Mouse (Mus musculus) E14TG2a.4 (cell line): ENCODE results near the gene Plxnd1.
A peak's percentile ranks its signal among the peaks of the same experiment; 100 is the strongest.

Experiments used
- H3K27me3 ChIP-seq: 2 replicates; pipeline ENCODE4 v1.6.1; 2014; ENCODE audit warnings: low read length, control low read depth; ENCODE audit not compliant: insufficient read depth
- H3K36me3 ChIP-seq: 2 replicates; pipeline ENCODE4 v1.6.1; 2014; ENCODE audit warnings: low read length, control low read depth; ENCODE audit not compliant: insufficient read depth
- H3K4me1 ChIP-seq: replicated peaks from 2 replicates; pipeline ENCODE4 v1.6.1; 2014; ENCODE audit warnings: low read depth, low read length, control low read depth
- H3K4me3 ChIP-seq: replicated peaks from 2 replicates; pipeline ENCODE4 v1.5.1; 2014; ENCODE audit warnings: mild to moderate bottlenecking, low read length
- H3K9me3 ChIP-seq: 2 replicates; pipeline ENCODE4 v1.6.1; 2014; ENCODE audit warnings: low read length, control low read depth
- CTCF ChIP-seq: conservative IDR thresholded peaks from 2 replicates; pipeline ENCODE4 v1.5.1; 2014; ENCODE audit warnings: low read length
- NANOG ChIP-seq: IDR thresholded peaks from 2 replicates; pipeline ENCODE4 v1.6.1; 2014; ENCODE audit warnings: borderline replicate concordance, low read length, mixed read lengths
- POU5F1 ChIP-seq: IDR thresholded peaks from 2 replicates; pipeline ENCODE4 v1.6.1; 2014; ENCODE audit warnings: low read length, borderline replicate concordance

The Plxnd1 gene

DNA sequence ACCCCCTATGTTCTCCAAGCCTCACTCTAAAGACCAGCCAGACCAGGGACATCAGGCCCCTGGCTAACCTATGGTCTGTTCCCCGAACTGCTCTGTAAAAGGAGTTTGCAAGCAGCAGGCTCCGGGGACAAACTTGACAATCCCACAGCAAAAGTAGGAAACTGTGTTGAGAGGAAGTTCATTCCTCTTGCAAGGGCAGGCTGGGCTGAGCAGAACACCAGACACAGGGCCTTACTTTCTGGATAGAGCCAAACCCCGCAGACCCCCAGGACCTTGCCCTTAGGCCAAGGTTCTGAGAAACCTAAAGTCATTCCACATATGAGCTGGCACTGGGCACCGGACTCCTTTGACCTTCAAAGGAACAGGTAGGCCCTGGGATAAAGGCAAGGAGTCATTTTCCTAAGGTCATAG lies 731 bp upstream of the Plxnd1 start:
- Histone ChIP-seq H3K9me3 (no peaks in the 10 kb centered on the region), H3K27me3 (peaks cover 72% of the 10 kb centered on the region), H3K4me3 (no peak overlapping the region), H3K36me3 (no peaks in the 10 kb centered on the region), H3K4me1 (peaks cover 44% of the 10 kb centered on the region)
- no peak for TF ChIP-seq POU5F1
- no peak for TF ChIP-seq NANOG
- no peak for TF ChIP-seq CTCF

DNA sequence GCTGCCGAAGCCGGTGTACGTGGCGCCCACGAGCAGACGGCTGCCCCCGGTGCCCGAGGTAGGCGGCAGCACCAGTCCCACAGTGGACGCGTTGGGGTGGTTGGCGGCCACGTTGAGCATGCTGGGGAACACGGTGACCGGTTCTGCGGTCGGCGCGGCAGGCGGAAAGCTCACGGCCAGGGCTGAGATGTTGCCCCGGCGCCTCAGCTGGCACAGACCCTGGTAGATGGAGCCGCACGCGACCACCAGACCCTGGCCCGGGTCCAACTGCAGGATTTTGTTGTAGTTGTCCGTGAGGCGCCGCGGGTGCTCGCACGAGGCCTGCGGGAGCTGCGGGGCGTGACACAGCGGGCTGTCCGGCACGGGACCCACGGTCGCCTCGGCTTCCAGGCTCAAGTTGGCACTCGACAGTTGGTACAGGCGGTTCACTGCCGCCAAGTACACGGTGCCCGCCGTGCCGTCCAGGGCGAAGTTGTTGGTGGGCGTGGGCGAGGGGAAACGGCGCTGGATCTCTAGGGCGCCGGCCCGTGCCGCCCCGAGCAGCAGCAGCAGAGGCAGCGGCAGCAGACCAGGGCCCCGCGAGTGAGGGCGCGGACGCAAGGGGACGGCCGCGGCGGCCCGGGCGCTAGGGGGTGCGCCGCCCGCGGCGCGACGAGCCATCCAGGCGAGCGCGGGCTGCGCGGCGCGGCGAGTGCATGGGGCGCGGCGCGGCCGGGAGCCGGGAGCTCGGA lies 494 bp downstream of the Plxnd1 start:
- Histone ChIP-seq H3K4me1 (peaks cover 41% of the 10 kb centered on the region), H3K36me3 (no peaks in the 10 kb centered on the region), H3K27me3 (peaks cover 83% of the 10 kb centered on the region), H3K4me3 (peak overlapping the region; percentile 77), H3K9me3 (no peaks in the 10 kb centered on the region)
- TF ChIP-seq POU5F1 (no peak), CTCF (no peak), NANOG (no peak)

DNA sequence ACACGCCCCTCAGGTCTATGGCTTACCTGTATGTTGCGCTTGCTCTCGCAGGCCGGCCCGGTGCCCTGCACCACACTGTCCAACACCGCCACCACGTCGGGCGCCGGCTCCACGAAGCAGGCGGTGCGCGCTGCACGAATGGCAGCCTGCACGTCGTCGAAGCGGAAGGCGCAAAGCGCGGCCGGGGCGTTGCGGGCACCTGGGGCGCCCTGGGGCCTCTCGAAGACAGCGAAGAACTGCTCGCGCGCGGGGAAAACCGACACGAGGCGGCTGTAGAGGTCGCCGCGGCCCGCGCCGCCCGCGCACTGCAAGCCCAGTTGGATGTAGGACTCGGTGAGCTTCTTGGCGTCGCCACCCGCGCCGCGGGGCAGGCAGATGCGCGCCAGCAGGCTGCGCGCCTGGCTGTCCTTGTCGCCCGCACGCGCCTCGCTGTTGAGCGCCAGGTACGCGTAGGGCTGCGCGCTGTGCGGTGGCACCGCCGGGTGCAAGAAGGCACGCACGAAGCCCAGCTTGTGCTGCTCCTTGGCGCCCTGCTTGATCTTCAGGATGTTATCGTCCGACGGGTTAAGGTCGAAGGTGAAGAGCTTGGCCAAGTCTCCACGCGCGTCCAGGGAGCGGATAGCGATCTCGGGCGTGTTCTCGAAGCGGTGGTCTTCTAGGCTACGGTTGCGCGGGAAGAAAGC lies 1.2 kb downstream of the Plxnd1 start:
- TF ChIP-seq NANOG, result no peak
- Histone ChIP-seq H3K36me3 (no peaks in the 10 kb centered on the region), H3K9me3 (no peaks in the 10 kb centered on the region), H3K4me3 (peak overlapping the region; percentile 77), H3K27me3 (peaks cover 90% of the 10 kb centered on the region), H3K4me1 (peaks cover 34% of the 10 kb centered on the region)

- TF ChIP-seq CTCF, result no peak
- no peak for TF ChIP-seq NANOG
- TF ChIP-seq POU5F1, result no peak
- Histone ChIP-seq H3K9me3 (no peaks in the 10 kb centered on the region), H3K27me3 (peaks cover 88% of the 10 kb centered on the region), H3K4me1 (peaks cover 28% of the 10 kb centered on the region), H3K4me3 (peak overlapping the region; percentile 77), H3K36me3 (no peaks in the 10 kb centered on the region)
These were observed 1.8 kb downstream of the Plxnd1 start for GRCm38 (mm10) chr6:115992981-115993380.

- peaks cover 90% of the 10 kb centered on the region for H3K27me3 ChIP-seq
- no peaks in the 10 kb centered on the region for H3K9me3 ChIP-seq
- TF ChIP-seq NANOG, result no peak
- TF ChIP-seq POU5F1, result no peak
- no peak for TF ChIP-seq CTCF
- no peaks in the 10 kb centered on the region for H3K36me3 ChIP-seq
- no peak overlapping the region for H3K4me3 ChIP-seq
- H3K4me1 ChIP-seq, result peaks cover 25% of the 10 kb centered on the region
These were observed 2.8 kb downstream of the Plxnd1 start for GRCm38 (mm10) chr6:115991881-115992620.

DNA sequence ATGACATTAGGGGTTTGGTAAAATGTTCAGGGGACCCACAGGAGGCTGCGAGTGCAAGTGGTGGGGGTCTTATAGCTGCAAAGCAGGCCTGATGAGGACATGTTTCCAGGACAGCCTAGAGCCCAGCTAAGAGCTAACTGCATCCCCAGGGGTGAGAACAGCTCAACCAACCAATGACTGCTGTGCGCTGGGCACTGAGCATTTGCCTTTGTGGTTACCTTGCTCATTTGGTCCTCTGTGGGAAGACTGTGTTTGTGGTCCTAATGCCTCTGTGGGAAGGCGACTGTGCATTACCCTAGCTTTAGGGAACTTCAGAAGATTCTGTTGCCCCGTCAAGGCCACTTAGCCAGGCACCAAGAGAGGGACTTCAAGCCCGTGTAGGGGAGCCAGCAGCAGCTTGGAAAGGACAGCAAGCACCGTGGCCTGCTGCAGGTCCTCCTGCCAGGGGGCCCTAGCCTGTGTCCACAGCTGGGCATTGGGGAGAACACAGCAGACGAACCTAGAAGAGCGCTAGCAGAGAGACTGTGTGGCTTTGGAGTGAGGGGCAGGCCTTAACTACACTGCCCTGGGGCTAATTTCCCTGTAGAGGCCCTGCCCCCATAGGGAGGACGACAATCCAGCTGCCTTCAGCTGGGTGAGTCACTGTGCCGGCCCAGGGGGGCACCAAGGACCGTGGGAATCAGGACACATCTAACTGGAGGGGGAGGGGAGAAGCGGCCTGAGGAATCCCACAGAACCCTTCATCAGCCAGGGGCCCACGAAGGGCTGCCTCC lies 3.5 kb downstream of the Plxnd1 start:
- Histone ChIP-seq H3K9me3 (no peaks in the 10 kb centered on the region), H3K4me1 (peaks cover 22% of the 10 kb centered on the region), H3K27me3 (peaks cover 88% of the 10 kb centered on the region), H3K4me3 (no peak overlapping the region), H3K36me3 (no peaks in the 10 kb centered on the region)
- TF ChIP-seq NANOG (no peak), POU5F1 (no peak), CTCF (no peak)

GRCm38 (mm10) chr6:115990479-115990878 lies 4.3 kb downstream of the Plxnd1 start:
- Histone ChIP-seq H3K27me3 (peaks cover 87% of the 10 kb centered on the region), H3K36me3 (no peaks in the 10 kb centered on the region), H3K4me3 (no peak overlapping the region), H3K4me1 (peaks cover 15% of the 10 kb centered on the region), H3K9me3 (no peaks in the 10 kb centered on the region)
- TF ChIP-seq NANOG (no peak), CTCF (no peak), POU5F1 (no peak)

- peaks cover 14% of the 10 kb centered on the region for H3K4me1 ChIP-seq
- peaks cover 88% of the 10 kb centered on the region for H3K27me3 ChIP-seq
- H3K9me3 ChIP-seq, result no peaks in the 10 kb centered on the region
- H3K36me3 ChIP-seq, result no peaks in the 10 kb centered on the region
- H3K4me3 ChIP-seq, result no peak overlapping the region
- TF ChIP-seq CTCF, result no peak
- no peak for TF ChIP-seq NANOG
- no peak for TF ChIP-seq POU5F1
These were observed 4.7 kb downstream of the Plxnd1 start for GRCm38 (mm10) chr6:115990056-115990455.

GRCm38 (mm10) chr6:115989607-115990006 lies 5.2 kb downstream of the Plxnd1 start:
- TF ChIP-seq CTCF (no peak), NANOG (no peak), POU5F1 (no peak)
- peaks cover 90% of the 10 kb centered on the region for H3K27me3 ChIP-seq
- no peaks in the 10 kb centered on the region for H3K9me3 ChIP-seq
- no peaks in the 10 kb centered on the region for H3K36me3 ChIP-seq
- peaks cover 14% of the 10 kb centered on the region for H3K4me1 ChIP-seq
- no peak overlapping the region for H3K4me3 ChIP-seq
